Mouse (Mus musculus) MEL (cell line): ENCODE measurements around the gene Rabggta. TPM values are rescaled to one million over a fixed set of nuclear protein-coding genes. Genes with fewer than 3 reads are reported as not detected.

Source experiments
- DNase-seq: peaks from one replicate; pipeline ENCODE4 v3.0.0; 2011; ENCODE audit warnings: low read depth, low spot score
- H3K27ac ChIP-seq: 2 replicates; pipeline ENCODE4 v1.5.1; 2012; ENCODE audit warnings: low read depth, mild to moderate bottlenecking, control low read depth, low read length, moderate library complexity; ENCODE audit not compliant: control insufficient read depth
- H3K27me3 ChIP-seq, 2 experiments: fragments of 150-350 bp in 1 of 2; sonication (generic) in 1 of 2; 2 replicates each; pipeline ENCODE4 v1.6.1; 2012; ENCODE audit warnings: low read length in 2 of 2, mild to moderate bottlenecking in 2 of 2, improper control_type of control experiment in 1 of 2, moderate library complexity in 1 of 2; ENCODE audit not compliant: insufficient read depth in 2 of 2, control insufficient read depth in 1 of 2
- H3K36me3 ChIP-seq, 2 experiments: 2 replicates each; pipeline ENCODE4 v1.6.1; 2012 to 2014; ENCODE audit warnings: low read length in 2 of 2, improper control_type of control experiment in 1 of 2, inconsistent platforms in 1 of 2, mild to moderate bottlenecking in 1 of 2; ENCODE audit not compliant: insufficient read depth in 2 of 2, control insufficient read depth in 1 of 2
- H3K4me1 ChIP-seq, 2 experiments: fragments of 150-350 bp in 1 of 2; sonication (generic) in 1 of 2; 2 replicates each; pipeline ENCODE4 v1.6.1; 2012; ENCODE audit warnings: low read length in 2 of 2, improper control_type of control experiment in 1 of 2, mild to moderate bottlenecking in 1 of 2; ENCODE audit not compliant: insufficient read depth in 2 of 2, control insufficient read depth in 1 of 2
- H3K4me3 ChIP-seq, 2 experiments: fragments of 150-350 bp in 1 of 2; sonication (generic) in 1 of 2; 2 replicates each; pipeline ENCODE4 v1.5.1; 2012; ENCODE audit warnings: low read depth in 2 of 2, low read length in 2 of 2, mild to moderate bottlenecking in 2 of 2, moderate library complexity in 2 of 2, control low read depth in 1 of 2, improper control_type of control experiment in 1 of 2; ENCODE audit not compliant: control insufficient read depth in 1 of 2, insufficient read depth in 1 of 2
- H3K79me2 ChIP-seq: 2 replicates; pipeline ENCODE4 v1.6.1; 2012; ENCODE audit warnings: mild to moderate bottlenecking, low read length, moderate library complexity; ENCODE audit not compliant: control insufficient read depth, poor library complexity, insufficient read depth
- H3K9ac ChIP-seq: 2 replicates; pipeline ENCODE4 v1.6.1; 2012; ENCODE audit warnings: low read depth, mild to moderate bottlenecking, control low read depth, low read length, moderate library complexity; ENCODE audit not compliant: control insufficient read depth, poor library complexity, severe bottlenecking
- H3K9me3 ChIP-seq: fragments of 150-350 bp; sonication (generic); replicated peaks from 2 replicates; pipeline ENCODE4 v1.6.1; 2012; ENCODE audit warnings: mild to moderate bottlenecking, low read length, improper control_type of control experiment, moderate library complexity; ENCODE audit not compliant: insufficient read depth
- BHLHE40 ChIP-seq: IDR thresholded peaks from 2 replicates; pipeline ENCODE4 v1.6.1; 2012; ENCODE audit warnings: low read depth, mild to moderate bottlenecking, inconsistent platforms, low read length, improper control_type of control experiment, borderline replicate concordance
- CHD1 ChIP-seq: IDR thresholded peaks from 2 replicates; pipeline ENCODE4 v1.6.1; 2012; ENCODE audit warnings: low read depth, mild to moderate bottlenecking, inconsistent platforms, low read length, improper control_type of control experiment
- CTCF ChIP-seq, 3 experiments: IDR thresholded peaks in 2 of 3; conservative IDR thresholded peaks in 1 of 3; 2 replicates each; pipeline ENCODE4 v1.5.1; 2011 to 2012; ENCODE audit warnings: low read length in 3 of 3, low read depth in 2 of 3, mild to moderate bottlenecking in 2 of 3, improper control_type of control experiment in 1 of 3, inconsistent platforms in 1 of 3, mixed read lengths in 1 of 3, moderate library complexity in 1 of 3; ENCODE audit not compliant: control insufficient read depth in 1 of 3, insufficient read depth in 1 of 3, poor library complexity in 1 of 3, severe bottlenecking in 1 of 3
- ELF1 ChIP-seq: IDR thresholded peaks from 2 replicates; pipeline ENCODE4 v1.6.1; 2014; ENCODE audit warnings: low read depth, mild to moderate bottlenecking, inconsistent platforms, low read length, improper control_type of control experiment, moderate library complexity
- GATA1 ChIP-seq: IDR thresholded peaks from 2 replicates; pipeline ENCODE4 v1.6.1; 2011; ENCODE audit warnings: low read depth, low read length, improper control_type of control experiment
- HCFC1 ChIP-seq: IDR thresholded peaks from 2 replicates; pipeline ENCODE4 v1.6.1; 2012; ENCODE audit warnings: low read depth, mild to moderate bottlenecking, inconsistent platforms, low read length, improper control_type of control experiment, moderate library complexity
- JUND ChIP-seq: IDR thresholded peaks from 2 replicates; pipeline ENCODE4 v1.6.1; 2011; ENCODE audit warnings: low read depth, mild to moderate bottlenecking, improper control_type of control experiment, low read length
- MAFK ChIP-seq: IDR thresholded peaks from 2 replicates; pipeline ENCODE4 v1.6.1; 2011; ENCODE audit warnings: low read depth, mild to moderate bottlenecking, low read length, improper control_type of control experiment, borderline replicate concordance
- MAX ChIP-seq: IDR thresholded peaks from 2 replicates; pipeline ENCODE4 v1.6.1; 2011; ENCODE audit warnings: low read length, improper control_type of control experiment
- MAZ ChIP-seq: IDR thresholded peaks from 2 replicates; pipeline ENCODE4 v1.6.1; 2012; ENCODE audit warnings: low read depth, mild to moderate bottlenecking, inconsistent platforms, low read length, improper control_type of control experiment
- MEF2A ChIP-seq: IDR thresholded peaks from 2 replicates; pipeline ENCODE4 v1.6.1; 2014; ENCODE audit warnings: low read depth, mild to moderate bottlenecking, inconsistent platforms, low read length, improper control_type of control experiment; ENCODE audit not compliant: poor library complexity, insufficient replicate concordance, severe bottlenecking; ENCODE audit errors: extremely low read depth
- MXI1 ChIP-seq: IDR thresholded peaks from 2 replicates; pipeline ENCODE4 v1.6.1; 2011; ENCODE audit warnings: mild to moderate bottlenecking, low read depth, low read length, improper control_type of control experiment
- MYC ChIP-seq: IDR thresholded peaks from 2 replicates; pipeline ENCODE4 v1.6.1; 2011; ENCODE audit warnings: low read depth, mild to moderate bottlenecking, low read length, improper control_type of control experiment, moderate library complexity
- POLR2AphosphoS2 ChIP-seq: IDR thresholded peaks from 2 replicates; pipeline ENCODE4 v1.6.1; 2011; ENCODE audit warnings: low read length, improper control_type of control experiment
- RAD21 ChIP-seq: IDR thresholded peaks from 2 replicates; pipeline ENCODE4 v1.6.1; 2011; ENCODE audit warnings: mild to moderate bottlenecking, low read depth, low read length, improper control_type of control experiment
- TCF12 ChIP-seq: IDR thresholded peaks from 2 replicates; pipeline ENCODE4 v1.6.1; 2014; ENCODE audit warnings: low read depth, mild to moderate bottlenecking, inconsistent platforms, low read length, improper control_type of control experiment, moderate library complexity
- ZC3H11A ChIP-seq: IDR thresholded peaks from 2 replicates; pipeline ENCODE4 v1.6.1; 2012; ENCODE audit warnings: low read depth, mild to moderate bottlenecking, inconsistent platforms, low read length, improper control_type of control experiment
- ZKSCAN1 ChIP-seq: IDR thresholded peaks from 2 replicates; pipeline ENCODE4 v1.6.1; 2012; ENCODE audit warnings: low read depth, mild to moderate bottlenecking, inconsistent platforms, low read length, improper control_type of control experiment, moderate library complexity
- ZNF384 ChIP-seq: IDR thresholded peaks from 2 replicates; pipeline ENCODE4 v1.6.1; 2012; ENCODE audit warnings: low read depth, mild to moderate bottlenecking, inconsistent platforms, low read length, improper control_type of control experiment
- polyA plus RNA-seq, 2 experiments: library from polyadenylated mRNA; stranded (reverse) in 1 of 2; unstranded in 1 of 2; fragments of >175 nt in 1 of 2; fragments of >200 nt in 1 of 2; gene quantifications; 2 replicates each; pipeline versions ENCODE4 v1.2.1 to v1.2.4; 2012; ENCODE audit warnings: low replicate concordance in 2 of 2, low read depth in 1 of 2; ENCODE audit not compliant: insufficient read length in 2 of 2, insufficient read depth in 1 of 2, missing spikeins in 1 of 2
- total RNA-seq: library from RNA; depleted of rRNA; stranded (reverse); fragments of 300-350 nt; gene quantifications from 2 replicates; pipeline ENCODE4 v1.2.3, GENCODE M21; 2012

The Rabggta gene
- total and polyA plus RNA-seq, 3 experiments = 22.8 to 32.0 TPM; not detected in 1

- DNase-seq = no peak
- peaks cover 4 to 5% of the 10 kb centered on the region in 2 experiments for H3K4me1 ChIP-seq
- H3K9me3 ChIP-seq = no peaks in the 10 kb centered on the region
- H3K27ac ChIP-seq = no peak overlapping the region
- no peak overlapping the region for H3K4me3 ChIP-seq
- H3K79me2 ChIP-seq = peaks cover under 1% of the 10 kb centered on the region; the same call in 1 of the 2 replicates
- H3K9ac ChIP-seq = no peak overlapping the region
- H3K36me3 ChIP-seq = peaks cover 0 to 6% of the 10 kb centered on the region in 2 experiments; a peak in 1 of 4 replicates
- TF ChIP-seq GATA1 = no peak
- TF ChIP-seq POLR2AphosphoS2 = no peak
- TF ChIP-seq MYC = no peak
- no peak for TF ChIP-seq MAZ
- TF ChIP-seq HCFC1 = no peak
- no peak for TF ChIP-seq JUND
- TF ChIP-seq ZC3H11A = no peak
- TF ChIP-seq BHLHE40 = no peak
- TF ChIP-seq MXI1 = no peak
- TF ChIP-seq TCF12 = no peak
- no peak for TF ChIP-seq CHD1
- no peak for TF ChIP-seq RAD21
- no peak for TF ChIP-seq MEF2A
- TF ChIP-seq ZNF384 = no peak
- no peak for TF ChIP-seq CTCF (IDR thresholded peaks at IDR 0.05 in 2 of 3, conservative IDR thresholded peaks at IDR 0.05 in 1 of 3; ENCODE audit: control insufficient read depth in 1 of 3, insufficient read depth in 1 of 3, low read depth in 2 of 3, low read length in 3 of 3, poor library complexity in 1 of 3, severe bottlenecking in 1 of 3)
- no peak for TF ChIP-seq ZKSCAN1
- no peaks in the 10 kb centered on the region for H3K27me3 ChIP-seq
These were observed 5.2 kb downstream of the Rabggta start for GRCm38 (mm10) chr14:55716884-55717283.

- no peak overlapping the region for H3K9ac ChIP-seq
- TF ChIP-seq MAX (no peak), ZC3H11A (no peak), MAFK (no peak), BHLHE40 (no peak), CHD1 (no peak), MEF2A (no peak), ELF1 (no peak)
- TF ChIP-seq, all 39 proteins: peak for 0
- Histone ChIP-seq H3K9me3 (no peaks in the 10 kb centered on the region), H3K4me1 (peaks cover 4 to 5% of the 10 kb centered on the region in 2 experiments), H3K36me3 (peaks cover 0 to 6% of the 10 kb centered on the region in 2 experiments; a peak in 1 of 4 replicates), H3K4me3 (no peak overlapping the region), H3K27me3 (no peaks in the 10 kb centered on the region), H3K79me2 (no peaks in the 10 kb centered on the region), H3K27ac (no peak overlapping the region)
- DNase-seq = no peak
These were observed 5.8 kb downstream of the Rabggta start for GRCm38 (mm10) chr14:55716271-55716670.
